Mouse (Mus musculus): ENCODE data around the gene Cdk5rap2. TPM values are rescaled to one million over a fixed set of nuclear protein-coding genes. Genes with fewer than 3 reads are reported as not detected.

The Cdk5rap2 gene
- polyA plus RNA-seq, 1 experiment from 2014 or later, result 6.5 TPM

DNA sequence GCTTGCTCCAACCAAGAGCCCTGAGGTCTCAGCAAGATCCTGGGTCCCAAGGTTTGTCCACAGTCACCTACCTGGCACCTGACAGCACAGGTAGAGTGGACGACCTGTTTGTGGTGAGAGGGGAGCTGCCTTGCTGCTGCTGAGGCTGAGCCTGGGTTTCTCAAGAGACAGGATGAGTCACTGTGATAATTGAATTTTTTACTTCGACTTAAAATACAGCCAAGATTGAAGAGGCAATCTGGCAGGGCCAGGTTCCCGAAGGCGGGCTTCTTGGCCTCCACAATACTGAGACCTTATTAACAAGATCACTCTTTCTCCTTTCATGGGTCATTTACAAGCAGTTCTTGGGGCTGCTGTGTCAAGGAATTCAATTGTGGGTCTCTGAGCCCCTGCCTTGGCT, 190.5 kb downstream of the Cdk5rap2 start:
- Histone ChIP-seq H3K4me3 (ENCODE audit: low read depth, low read length) (no peak overlapping the region), H3K36me3 (ENCODE audit: control insufficient read depth, insufficient read depth) (peaks cover 3% of the 10 kb centered on the region; the same call in 1 of the 2 replicates), H3K9me3 (replicated peaks; ENCODE audit: control insufficient read depth, low read length) (no peaks in the 10 kb centered on the region), H3K27ac (ENCODE audit: low read length) (no peak overlapping the region; the same call in 1 of the 2 replicates), H3K4me2 (ENCODE audit: low read depth, low read length) (no peak overlapping the region), H3K4me1 (ENCODE audit: control insufficient read depth, low read depth, low read length) (peaks cover 5% of the 10 kb centered on the region; the same call in 1 of the 2 replicates), H3K27me3 (ENCODE audit: control insufficient read depth, insufficient read depth, low read depth, low read length) (no peaks in the 10 kb centered on the region), H3K9ac (ENCODE audit: low read depth, low read length) (no peak overlapping the region)
- ATAC-seq (ENCODE audit: low read depth), result no peak
- WGBS (ENCODE audit: insufficient replicate concordance), result 68% methylated on average over 4 of the region's 4 CpGs

DNA sequence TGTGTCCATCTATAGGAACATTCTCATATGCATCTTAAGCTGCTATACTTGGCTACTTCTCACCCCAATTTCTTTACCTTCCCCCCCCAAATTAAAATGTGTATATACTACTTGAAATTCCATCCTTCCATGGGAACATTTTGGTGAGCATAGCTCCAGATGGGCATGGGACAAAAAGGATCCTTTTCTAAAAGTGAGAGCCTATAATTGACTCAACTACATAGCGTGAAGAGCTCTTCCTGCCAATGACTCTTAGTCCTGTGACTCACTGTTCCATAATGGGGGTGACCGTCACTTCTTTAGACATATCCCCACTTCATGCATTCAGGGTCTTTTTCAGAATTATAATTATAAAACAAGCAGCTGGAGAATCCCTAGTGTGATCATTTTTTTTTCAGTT, 224.3 kb downstream of the Cdk5rap2 start:
- 59% methylated on average over 2 of the region's 2 CpGs for WGBS (ENCODE audit: insufficient replicate concordance)
- no peak overlapping the region for H3K27ac ChIP-seq (ENCODE audit: low read length)
- no peak overlapping the region for H3K4me3 ChIP-seq (ENCODE audit: low read depth, low read length)
- H3K4me2 ChIP-seq (ENCODE audit: low read depth, low read length), result no peak overlapping the region
- H3K27me3 ChIP-seq (ENCODE audit: control insufficient read depth, insufficient read depth, low read depth, low read length), result no peaks in the 10 kb centered on the region
- no peak overlapping the region for H3K9ac ChIP-seq (ENCODE audit: low read depth, low read length)
- no peaks in the 10 kb centered on the region for H3K4me1 ChIP-seq (ENCODE audit: control insufficient read depth, low read depth, low read length)
- H3K9me3 ChIP-seq (replicated peaks; ENCODE audit: control insufficient read depth, low read length), result no peaks in the 10 kb centered on the region
- no peak for ATAC-seq (ENCODE audit: low read depth)
- no peaks in the 10 kb centered on the region for H3K36me3 ChIP-seq (ENCODE audit: control insufficient read depth, insufficient read depth)

Other genes starting within 250 kb of the Cdk5rap2 start
- gene Megf9, start 124.6 kb upstream of the Cdk5rap2 start, polyA plus RNA-seq (2015; fragmentation: Nextera tagmentation; extraction: Ambion mirVana), result 4.0 and 4.3 TPM in 2 replicates